Mouse (Mus musculus): ENCODE results near the gene Fbxw7.
A peak's percentile ranks its signal among the peaks of the same experiment; 100 is the strongest.

Fbxw7 gene

DNA sequence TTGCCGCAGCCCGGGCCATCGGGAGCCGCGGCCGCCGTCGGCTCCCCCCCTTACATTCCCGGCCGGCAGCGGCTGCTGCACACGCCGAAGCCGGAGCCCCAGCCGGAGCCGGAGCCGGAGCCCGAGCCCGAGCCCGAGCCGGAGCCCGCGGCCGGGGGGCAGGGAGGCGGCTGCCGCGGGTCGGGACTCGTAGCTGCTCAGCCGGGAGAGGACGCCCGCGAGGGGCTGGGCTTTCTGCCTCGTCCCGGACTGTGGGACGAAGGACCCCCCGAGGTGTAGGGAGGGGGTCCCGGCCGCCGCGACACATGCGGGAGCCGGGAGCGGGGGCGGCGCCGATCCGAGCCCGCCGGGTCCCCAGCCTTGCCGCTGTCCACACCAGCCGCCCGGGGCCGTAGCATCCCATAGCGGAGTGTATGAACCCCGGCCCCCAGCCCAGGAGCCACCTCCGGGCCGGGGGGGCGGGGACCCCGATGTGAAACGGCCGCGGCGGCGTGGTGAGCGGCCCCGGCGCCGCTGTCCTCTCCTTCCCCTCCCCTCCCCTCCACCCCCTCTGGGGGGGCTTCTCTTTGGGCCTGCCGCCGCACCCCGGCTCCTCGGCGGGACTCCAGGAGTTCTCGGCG lies at the start of gene Fbxw7:
TSS of gene Fbxw7 (plus strand) at position 507 of the 620 bp plus-strand sequence.
- no peak for DNase-seq (ENCODE audit: low read depth in 2 of 2, low spot score in 2 of 2)

DNA sequence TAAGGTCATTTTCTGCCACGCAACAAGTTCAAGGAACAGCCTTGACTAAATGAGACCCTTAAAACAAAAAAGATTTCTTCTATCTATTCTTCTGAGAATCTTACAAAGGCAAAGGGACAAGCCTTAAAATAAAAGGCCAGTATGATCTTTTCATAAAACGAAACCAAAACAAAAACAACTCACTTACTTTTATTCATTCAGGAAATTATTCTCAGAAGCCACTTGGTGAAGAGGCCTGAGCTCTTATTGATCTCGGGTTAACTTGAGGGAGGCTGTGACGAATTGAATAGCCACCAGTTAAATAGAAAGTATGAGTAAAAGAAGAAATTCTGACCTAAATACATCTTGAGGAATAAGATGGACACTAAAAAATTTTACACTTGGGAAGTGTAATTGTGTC lies 46.1 kb upstream of the Fbxw7 start:
- DNase-seq (ENCODE audit: low read depth in 2 of 2, low spot score in 2 of 2): no peak

DNA sequence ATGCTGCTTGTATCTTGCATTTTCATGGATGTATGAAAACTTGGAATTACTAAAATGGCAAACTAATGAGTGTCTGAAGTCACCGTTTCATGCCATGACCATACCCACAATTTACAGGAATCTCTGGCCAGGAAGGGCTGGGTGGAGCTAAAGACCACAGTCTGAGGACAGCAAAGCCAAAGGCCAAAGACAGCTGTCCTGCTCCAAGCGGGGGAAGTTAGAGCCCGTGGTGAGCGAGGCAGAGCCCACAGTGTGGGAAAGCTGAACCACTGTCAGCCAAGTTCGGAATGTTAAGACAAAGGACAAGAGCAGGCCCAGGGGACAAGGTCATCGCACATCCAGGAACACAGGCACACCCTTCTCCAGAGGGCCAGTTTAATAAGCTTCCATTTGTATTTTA lies 45.7 kb upstream of the Fbxw7 start:
- no peak for DNase-seq (ENCODE audit: low read depth in 2 of 2, low spot score in 2 of 2)

DNA sequence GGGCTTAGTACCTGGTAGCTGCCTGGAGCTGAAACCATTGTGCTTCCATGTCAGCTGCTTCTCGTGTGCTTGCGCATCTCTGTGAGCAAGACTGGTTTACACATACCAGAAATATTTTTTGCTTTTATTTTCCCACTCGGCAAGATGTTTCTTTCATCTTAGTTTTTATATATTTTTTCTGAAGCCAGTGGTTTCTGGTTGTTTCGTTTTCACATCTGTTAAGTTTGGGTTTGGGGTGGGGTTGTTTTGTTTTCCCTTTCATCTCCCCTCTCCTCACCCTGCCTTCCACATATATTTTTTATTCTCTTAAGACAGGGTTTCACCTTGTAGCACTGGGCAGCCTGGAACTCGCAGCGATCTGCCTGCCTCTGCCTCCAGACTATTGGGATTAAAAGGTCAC lies 44.5 kb upstream of the Fbxw7 start:
- DNase-seq (ENCODE audit: low read depth in 2 of 2, low spot score in 2 of 2): no peak

DNA sequence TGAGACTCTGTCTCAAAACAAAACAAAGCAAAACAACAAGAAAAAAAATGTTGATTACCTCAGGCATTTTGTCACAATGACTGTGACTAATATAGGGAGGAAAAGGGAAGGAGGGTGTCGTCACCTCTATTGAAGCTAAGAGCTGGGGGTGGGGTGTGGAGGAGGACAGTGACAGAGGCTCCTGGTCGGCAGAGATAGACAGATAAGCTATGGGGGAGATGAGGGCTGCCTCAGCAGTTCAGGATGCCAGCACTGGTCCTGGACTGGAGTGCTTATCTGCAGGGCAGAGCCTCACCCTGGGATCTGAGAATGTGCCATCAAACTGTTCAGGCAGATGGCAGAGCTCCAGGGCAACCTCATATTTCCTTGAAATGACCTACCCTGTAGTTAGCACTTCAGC lies 43.1 kb upstream of the Fbxw7 start:
- DNase-seq (ENCODE audit: low read depth in 2 of 2, low spot score in 2 of 2): no peak

DNA sequence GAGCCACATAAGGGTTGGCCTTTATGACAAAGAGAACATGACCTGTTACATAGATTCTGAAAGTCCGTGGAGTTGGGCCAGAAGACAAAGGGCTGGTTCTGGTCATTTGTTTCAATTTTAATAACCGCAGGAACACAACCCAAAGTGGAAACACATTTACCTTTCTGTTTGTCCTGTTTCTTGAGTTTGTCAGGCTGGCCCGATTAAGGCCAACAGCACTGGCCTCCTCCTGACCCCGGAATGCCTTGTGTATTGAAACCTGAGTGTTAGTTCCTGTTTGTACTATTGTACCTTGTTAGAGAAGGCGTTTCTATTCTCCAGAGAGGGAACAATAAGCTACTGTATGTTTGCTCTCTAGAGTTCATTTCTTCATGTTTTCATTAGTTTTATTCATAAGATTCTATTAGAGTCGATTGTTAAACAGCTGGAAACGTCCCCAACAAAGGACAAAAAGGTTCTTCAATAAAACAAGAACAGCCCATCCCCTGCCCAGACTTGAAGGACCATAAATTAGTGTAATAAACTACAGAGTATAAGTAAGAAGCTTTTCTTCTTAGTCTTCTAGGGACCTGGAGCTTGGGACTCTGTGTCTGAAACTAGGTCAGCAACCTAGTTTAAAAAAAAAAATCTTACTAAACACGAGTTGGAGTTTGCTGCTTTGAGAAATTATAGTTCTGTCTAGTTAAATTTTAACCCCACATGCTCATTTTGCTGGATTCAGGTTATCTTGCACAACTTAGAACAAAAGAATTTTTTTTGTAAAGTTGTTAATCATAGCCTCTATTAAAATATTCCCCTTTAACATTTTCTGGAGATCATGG lies 40.6 kb upstream of the Fbxw7 start:
- DNase-seq (ENCODE audit: low read depth in 2 of 2, low spot score in 2 of 2): no peak

DNA sequence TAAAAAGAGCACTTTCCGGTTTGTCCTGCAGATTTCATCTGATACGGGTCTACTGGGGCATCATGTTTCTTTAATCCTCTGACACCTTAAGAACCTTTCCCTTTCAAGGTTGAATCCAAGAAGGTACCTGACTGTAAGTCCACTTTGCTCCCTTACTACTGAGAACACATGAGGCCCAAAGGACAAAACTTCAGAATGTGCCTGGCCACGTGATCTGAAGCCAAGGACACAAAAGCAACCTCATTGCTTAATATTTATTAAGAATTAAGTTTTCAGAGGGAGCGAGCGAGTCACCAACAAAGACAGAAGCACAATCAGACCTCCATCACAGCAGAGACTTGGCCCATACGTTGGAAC lies 40.0 kb upstream of the Fbxw7 start:
- no peak for DNase-seq (ENCODE audit: low read depth in 2 of 2, low spot score in 2 of 2)

DNA sequence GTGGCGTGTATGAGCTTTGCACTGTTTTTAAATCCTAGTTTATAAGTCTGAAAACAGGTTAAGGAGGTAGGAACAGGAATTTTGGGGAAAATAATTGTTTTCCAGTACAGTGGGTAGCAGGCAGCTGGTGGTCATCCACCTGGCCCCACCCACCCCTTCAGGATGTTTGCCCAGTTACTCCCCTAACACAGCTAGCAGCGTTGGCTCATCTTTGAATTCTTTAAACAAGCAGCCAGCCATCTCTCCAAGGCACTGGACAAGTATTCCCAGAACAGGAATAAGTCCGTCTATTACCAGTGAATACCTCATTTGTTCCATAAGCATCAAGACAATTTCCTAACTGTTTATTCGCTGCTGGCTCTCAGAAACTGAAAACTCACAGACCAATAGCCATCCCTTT lies 39.5 kb upstream of the Fbxw7 start:
- no peak for DNase-seq (ENCODE audit: low read depth in 2 of 2, low spot score in 2 of 2)

DNA sequence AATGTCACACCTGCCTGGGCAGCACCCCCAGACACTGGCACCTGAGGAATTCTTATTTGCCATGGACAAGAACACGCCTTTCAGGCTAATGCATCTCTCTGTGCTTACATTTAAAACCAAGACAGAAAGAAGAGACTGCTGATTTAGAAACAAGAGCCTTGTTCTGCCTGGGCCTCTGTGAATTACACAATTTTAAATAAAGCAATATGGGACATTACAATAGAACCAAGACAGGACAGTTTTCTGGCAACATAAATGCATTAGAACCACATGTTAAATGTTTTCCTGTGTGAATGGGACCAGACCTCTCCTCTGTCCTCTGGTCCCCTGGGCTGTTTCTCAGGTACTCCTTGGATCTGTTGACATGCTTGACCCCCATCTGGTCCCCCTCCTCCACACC lies 39.0 kb upstream of the Fbxw7 start:
- DNase-seq (ENCODE audit: low read depth in 2 of 2, low spot score in 2 of 2): no peak

DNA sequence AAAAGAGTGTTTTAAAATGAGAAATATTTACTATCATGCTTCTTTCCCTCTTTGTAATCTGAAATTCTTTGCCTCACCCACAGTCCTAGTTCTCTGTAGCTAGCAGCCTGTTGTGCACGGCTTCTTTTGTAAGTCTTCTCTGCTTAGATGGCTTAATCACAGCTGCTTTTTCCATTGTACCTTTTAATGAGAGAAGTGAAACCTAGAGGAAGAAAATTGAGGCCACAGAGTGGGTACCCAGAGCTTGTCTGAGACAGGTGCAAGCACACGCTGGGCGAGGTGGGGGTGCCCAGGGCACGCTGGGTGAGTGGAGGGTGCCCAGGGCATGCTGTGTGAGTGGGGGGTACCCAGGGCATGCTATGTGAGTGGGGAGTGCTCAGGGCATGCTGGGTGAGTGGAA lies 27.2 kb upstream of the Fbxw7 start:
- no peak for DNase-seq (ENCODE audit: low read depth in 2 of 2, low spot score in 2 of 2)

DNA sequence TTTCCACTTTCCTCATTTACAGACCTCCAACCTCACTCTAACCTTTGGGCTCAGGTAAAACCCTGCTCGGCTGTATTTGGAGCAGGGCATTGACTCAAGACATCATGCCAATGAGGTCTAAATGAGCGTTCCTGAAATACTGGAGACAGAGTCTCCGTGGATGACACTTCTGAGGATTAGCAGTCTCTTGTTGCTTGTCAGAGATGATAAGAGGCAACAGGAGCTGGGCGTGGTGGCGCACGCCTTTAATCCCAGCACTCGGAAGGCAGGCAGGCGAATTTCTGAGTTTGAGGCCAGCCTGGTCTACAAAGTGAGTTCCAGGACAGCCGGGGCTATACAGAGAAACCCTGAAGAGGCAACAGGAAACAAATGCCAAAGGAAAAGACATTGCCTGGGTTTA lies 11.0 kb upstream of the Fbxw7 start:
- no peak for DNase-seq (ENCODE audit: low read depth in 2 of 2, low spot score in 2 of 2)

DNA sequence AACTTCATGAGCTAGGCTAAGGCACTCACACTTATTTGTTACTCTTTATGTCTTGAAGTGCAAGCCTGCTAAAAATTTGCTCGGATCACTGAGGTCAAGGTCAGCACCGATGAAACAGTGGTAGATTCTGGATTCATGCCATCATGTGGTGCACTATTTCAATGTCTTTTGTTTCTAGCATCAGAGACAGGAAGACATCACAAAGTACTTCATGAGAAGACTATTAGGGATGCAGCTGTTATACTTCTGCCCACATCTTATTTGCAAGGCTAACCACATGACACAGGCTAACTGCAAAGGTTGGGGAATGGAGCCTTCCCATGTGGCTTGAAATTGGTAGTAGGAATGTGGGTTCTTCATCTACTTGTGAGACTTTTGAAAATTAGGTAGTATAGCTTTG lies 8.9 kb upstream of the Fbxw7 start:
- DNase-seq (ENCODE audit: low read depth in 2 of 2, low spot score in 2 of 2): no peak

DNA sequence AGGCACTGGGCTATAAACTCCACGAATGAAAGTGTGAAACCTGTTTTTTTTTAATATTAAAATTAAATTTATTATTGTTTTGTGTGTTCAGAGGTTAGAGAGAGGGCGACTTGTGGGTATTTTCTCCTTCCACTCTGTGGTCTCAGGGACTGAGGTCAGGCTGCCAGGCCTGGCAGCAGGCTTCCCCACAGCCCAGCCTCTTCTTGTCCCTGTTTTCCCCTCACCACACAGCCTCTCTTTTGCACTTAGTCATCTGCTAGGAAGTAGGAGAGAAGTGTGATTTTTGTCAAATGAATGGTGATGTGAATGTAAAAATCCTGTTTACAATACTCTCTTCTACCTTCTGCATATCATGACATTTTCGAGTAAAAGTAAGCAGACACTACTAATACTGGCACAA lies 7.2 kb upstream of the Fbxw7 start:
- no peak for DNase-seq (ENCODE audit: low read depth in 2 of 2, low spot score in 2 of 2)

DNA sequence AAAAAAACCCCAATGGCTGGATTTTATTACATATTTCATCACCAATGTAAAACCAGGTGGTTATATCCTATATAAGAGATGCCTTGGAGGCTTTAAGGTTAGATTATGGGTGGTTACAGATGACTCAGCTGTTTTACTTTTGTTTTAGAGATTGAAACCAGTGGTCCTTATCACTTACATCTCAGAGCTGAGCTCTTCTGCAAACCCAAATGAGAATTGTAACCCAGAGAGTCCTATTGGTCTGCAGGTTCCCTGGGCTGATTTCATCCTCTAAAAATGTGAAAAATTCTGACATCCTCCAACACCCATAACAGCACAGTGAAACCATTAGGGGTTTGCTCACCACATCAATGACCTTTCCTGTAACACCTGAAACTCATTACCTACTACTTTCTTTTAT lies 6.2 kb upstream of the Fbxw7 start:
- no peak for DNase-seq (ENCODE audit: low read depth in 2 of 2, low spot score in 2 of 2)

DNA sequence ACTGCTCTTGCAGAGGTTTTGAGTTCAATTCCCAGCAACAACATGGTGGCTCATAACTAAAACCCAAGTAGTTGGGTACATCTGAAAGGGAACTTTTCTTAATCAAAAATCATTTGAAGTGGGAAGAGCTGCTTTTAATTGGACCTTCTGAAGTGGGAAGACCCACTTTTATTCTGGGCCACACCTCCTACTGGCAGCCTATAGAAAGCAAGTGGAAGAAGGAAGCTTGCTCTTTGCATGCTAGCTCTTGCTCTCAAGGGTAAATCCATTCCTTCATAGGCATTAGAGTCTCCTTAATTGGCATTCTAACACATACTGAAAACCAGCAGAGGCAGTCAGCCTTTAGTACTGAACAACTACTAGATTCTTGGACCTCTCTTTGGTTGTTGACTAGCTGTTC lies 4.3 kb upstream of the Fbxw7 start:
- DNase-seq (ENCODE audit: low read depth in 2 of 2, low spot score in 2 of 2): no peak

DNA sequence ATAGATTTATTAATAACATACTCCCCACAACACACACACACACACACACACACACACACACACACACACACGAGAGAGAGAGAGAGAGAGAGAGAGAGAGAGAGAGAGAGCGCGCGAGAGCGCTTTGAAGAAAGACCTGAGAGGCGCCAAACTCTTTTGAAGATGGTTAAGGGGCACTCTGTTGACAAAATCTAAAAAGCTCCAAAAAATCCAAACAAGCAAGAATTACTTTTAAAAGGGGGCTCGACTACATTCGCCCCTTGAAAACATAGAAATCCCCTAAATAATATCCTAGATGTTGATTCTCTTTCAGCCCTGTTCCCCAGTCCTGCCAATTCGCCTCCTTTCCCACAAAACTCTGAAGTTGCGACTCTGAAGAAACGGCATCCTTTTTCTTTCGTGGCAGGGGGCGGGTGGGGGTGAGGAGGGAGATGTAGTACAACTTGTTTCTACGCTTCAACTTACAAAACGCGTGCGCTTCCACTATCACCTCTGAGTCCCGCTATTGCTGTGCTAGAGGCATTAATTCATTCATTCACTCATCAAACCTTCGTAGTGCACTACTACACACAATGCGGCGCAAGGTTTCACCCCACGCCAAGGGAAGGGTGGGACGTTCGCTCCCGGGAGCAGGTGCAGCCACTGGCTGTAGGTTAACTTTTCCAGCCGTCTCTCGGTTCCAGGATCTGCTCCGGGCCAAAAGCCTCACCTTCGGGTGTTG lies 1.5 kb upstream of the Fbxw7 start:
- peak in 1 of 2 experiments; percentile 14 for DNase-seq (ENCODE audit: low read depth in 2 of 2, low spot score in 2 of 2)

DNA sequence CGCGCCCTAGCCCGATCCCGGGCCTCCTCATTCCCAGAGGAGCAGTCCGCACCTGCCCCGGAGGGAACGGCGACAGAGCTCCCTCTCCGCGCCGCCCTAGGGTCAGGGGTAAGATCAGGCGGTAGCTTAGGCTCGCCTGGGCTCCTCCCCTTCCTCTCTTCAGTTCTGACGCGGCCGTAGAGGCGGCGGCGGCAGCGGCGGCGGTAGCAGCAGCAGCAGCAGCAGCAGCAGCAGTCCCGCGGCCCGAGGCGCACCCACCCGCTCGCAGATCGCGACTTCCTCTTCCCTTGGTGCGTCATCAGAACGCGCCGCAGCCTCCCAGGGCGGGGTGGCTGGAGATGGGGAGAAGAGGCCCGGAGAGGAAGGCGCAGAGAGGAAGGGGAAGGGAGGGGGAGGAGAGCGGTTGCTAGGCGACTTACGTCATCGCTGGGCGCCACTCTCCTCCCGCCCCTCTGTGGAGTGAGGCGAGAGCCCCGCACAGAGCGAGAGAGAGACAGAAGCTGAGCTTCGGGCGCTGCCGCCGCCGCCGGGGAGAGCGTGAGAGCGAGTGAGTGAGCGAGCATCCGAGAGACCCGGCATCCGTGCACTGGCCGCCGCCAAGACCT lies 809 bp upstream of the Fbxw7 start:
- peak; percentile 100 for DNase-seq (ENCODE audit: low read depth in 2 of 2, low spot score in 2 of 2)

DNA sequence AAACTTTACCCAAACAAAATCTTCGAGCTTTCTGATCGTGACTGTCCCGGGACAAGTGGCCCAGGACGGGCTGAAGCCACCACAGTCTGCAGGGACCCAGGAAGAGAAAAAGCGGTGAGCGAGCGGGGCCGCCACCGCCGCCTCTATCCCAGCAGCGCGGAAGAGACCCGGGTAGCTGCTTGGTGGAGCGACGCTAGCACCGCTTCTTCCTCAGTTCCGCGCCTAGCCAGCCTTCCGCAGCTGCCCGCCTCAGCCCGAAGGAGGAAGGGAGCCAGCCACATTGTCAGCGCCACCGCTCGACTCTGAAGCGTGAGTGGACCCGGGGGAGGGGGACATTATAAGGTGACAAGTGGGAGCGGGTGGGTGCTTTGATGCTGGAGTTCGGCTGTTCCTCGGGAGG lies 393 bp downstream of the Fbxw7 start:
- DNase-seq (ENCODE audit: low read depth in 2 of 2, low spot score in 2 of 2): peak; percentile 37 to 43

DNA sequence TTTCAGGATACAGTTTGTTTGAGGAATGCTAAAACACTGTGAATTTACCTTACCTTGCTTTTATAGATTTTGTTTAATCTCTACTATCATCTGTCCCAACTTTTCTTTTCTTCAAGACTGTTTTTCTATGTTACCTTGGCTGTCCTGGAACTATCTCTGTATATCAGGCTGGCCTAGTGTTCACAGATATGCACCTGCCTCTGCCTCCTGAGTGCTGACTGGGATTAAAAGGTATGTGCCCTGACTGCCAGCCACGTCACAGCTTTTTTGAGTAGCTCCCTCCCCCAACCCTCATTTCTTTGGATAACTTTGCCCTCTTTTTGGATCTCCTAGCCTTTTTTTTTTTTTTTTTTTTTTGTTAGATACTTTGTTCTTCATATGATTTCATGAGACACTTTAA lies 1.9 kb downstream of the Fbxw7 start:
- DNase-seq (ENCODE audit: low read depth in 2 of 2, low spot score in 2 of 2): no peak

DNA sequence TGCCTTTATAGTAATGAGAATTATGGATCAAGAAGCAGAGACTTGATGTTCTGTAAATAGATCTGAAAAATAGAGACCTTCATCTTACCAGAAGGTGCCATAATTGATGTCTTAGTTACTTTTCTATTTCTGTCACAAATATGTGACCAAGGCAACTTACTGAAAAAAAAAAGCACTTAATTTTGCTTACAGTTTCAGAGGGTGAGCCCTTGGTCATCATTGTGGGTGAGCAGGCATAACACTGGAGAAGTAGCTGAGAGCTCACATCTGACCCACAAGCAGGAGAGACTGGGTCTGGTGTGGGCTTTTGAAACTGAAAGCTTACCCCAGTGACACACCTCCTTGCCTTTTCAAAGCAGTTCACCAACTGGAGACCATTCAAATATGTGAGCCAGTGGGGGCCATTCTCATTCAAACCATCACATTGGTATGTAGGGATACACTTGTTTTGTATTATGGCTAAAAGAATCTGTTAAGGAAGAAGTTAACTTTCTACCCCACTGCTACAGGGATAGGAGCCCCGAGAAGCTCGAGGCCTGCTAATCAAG lies 5.7 kb downstream of the Fbxw7 start:
- no peak for DNase-seq (ENCODE audit: low read depth in 2 of 2, low spot score in 2 of 2)

DNA sequence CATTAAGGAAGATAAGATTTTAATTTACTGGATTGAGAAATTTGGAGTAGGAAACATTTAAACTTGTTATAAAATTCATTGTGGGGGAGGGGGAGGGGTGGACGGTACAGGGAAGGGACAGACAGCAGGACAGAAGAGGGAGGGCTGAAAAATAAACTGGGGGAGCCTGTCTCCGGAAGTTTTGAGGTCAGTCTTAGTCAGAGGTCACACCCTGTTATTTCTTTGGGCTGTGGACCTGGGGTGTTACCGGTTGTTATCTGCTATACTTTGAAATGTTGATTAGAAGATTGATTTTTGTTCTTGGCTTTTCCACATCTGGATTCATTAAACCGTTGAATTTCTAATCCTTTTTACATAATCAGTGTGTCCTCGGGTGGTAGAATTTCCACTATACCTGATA lies 10.9 kb downstream of the Fbxw7 start:
- no peak for DNase-seq (ENCODE audit: low read depth in 2 of 2, low spot score in 2 of 2)

DNA sequence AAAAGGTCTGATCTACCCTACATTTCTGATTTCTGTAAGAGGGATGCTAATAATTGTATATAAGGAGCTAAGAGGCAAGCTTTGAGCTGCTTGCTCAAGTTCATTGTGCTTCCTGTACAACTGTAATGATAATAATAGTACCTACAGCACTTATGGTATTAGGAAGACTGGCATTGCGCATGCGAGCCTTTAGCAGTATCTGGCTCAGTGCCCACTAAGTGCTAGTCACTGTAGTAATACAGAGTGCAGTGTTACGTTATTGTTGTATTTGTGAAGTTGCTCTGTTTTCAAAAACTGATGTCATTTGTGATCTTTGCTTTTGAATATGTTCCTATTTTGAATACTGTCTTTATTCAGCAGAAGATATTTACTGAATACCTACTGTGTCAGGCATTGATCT lies 11.3 kb downstream of the Fbxw7 start:
- no peak for DNase-seq (ENCODE audit: low read depth in 2 of 2, low spot score in 2 of 2)
